Mouse (Mus musculus) limb, embryonic 11.5 days (tissue): ENCODE results near the gene Tmem129. TPM values are rescaled to one million over a fixed set of nuclear protein-coding genes. Genes with fewer than 3 reads are reported as not detected.

Source experiments
- ATAC-seq: fragments of 200-750 bp; cut with Nextera tagmentation; 2 replicates; pipeline ENCODE4 v1.8.0; 2017; ENCODE audit warnings: low read depth; ENCODE audit not compliant: insufficient number of reproducible peaks, low FRiP score, low TSS enrichment
- DNase-seq: peaks from one replicate; pipeline ENCODE4 v3.0.0-alpha.2; 2015; ENCODE audit warnings: low spot score
- H3K27ac ChIP-seq: fragments of 300-500 bp; sonication (generic); replicated peaks from 2 replicates; pipeline ENCODE4 v1.5.1; 2014; ENCODE audit warnings: low read depth, mild to moderate bottlenecking, low read length
- H3K27me3 ChIP-seq: fragments of 300-500 bp; sonication (generic); 2 replicates; pipeline ENCODE4 v1.6.1; 2014; ENCODE audit warnings: mild to moderate bottlenecking, low read length, mixed read lengths; ENCODE audit not compliant: control insufficient read depth, insufficient read depth
- H3K36me3 ChIP-seq: fragments of 300-500 bp; sonication (generic); 2 replicates; pipeline ENCODE4 v1.6.1; 2014; ENCODE audit warnings: mild to moderate bottlenecking, low read length, moderate library complexity, mixed read lengths; ENCODE audit not compliant: control insufficient read depth, insufficient read depth
- H3K4me1 ChIP-seq: fragments of 300-500 bp; sonication (generic); 2 replicates; pipeline ENCODE4 v1.6.1; 2014; ENCODE audit warnings: low read length, mixed read lengths; ENCODE audit not compliant: control insufficient read depth, insufficient read depth
- H3K4me2 ChIP-seq: fragments of 300-500 bp; sonication (generic); 2 replicates; pipeline ENCODE4 v1.6.1; 2014; ENCODE audit warnings: low read depth, mild to moderate bottlenecking, moderate library complexity; ENCODE audit not compliant: severe bottlenecking
- H3K4me3 ChIP-seq: fragments of 300-500 bp; sonication (generic); 2 replicates; pipeline ENCODE4 v1.5.1; 2014; ENCODE audit warnings: low read depth, low read length
- H3K9ac ChIP-seq: fragments of 300-500 bp; sonication (generic); 2 replicates; pipeline ENCODE4 v1.6.1; 2014; ENCODE audit warnings: mild to moderate bottlenecking, low read length
- H3K9me3 ChIP-seq: fragments of 300-500 bp; sonication (generic); 2 replicates; pipeline ENCODE4 v1.6.1; 2016; ENCODE audit warnings: low read length; ENCODE audit not compliant: control insufficient read depth
- WGBS: fragments of 180-500 bp; shearing (Covaris S2); extraction: QIAGEN DNeasy Blood & Tissue Kit; methylation state at CpG from one replicate; pipeline ENCODE4 v1.1.7; 2014; 5-methylcytosine and 5-hydroxymethylcytosine counted together
- polyA plus RNA-seq: library from polyadenylated mRNA; unstranded; fragments of >200 nt; fragmentation: Nextera tagmentation; extraction: Ambion mirVana; gene quantifications from 2 replicates; pipeline ENCODE4 v1.2.1, GENCODE M21; 2014

The Tmem129 gene
- polyA plus RNA-seq, 1 experiment from 2014 or later = 41.7 TPM

DNA sequence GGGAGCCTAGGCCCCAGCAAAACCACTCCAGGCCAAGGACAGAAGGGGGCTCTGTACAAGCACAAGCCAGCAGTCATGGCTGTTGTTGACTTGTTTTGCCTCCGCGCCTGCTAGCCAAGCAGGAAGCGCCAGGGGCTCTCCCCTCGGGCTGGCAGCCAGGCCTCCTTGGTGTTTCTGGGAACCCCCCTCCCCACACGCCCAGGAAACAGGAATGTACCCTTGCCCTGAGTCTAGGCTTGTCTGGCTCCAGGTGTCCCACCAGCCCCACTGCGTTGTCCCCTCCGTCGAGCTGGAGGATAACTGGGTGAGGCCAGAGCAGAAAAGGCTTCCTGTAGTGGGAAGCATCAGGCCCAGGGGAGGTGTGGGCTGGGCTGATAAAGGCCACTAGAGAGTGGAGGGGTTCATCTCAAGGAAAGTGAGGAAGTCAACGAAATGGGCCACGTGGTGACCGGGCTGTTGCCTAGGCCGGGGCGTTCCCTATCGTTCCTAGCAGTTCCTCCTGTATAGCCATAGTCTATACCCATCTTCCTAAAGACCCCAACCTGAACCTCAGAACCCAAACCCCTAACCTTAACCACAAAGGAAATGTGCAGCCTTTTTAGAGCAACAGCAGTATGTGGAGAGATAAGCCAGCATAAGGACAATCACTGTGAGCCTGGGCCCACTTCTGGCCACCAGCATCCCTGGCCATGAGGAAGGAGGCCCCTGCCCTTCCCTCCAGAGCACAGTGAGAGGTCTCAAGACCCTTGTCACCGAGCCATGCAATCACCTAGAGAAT, 23.6 kb upstream of the Tmem129 start:
- Histone ChIP-seq H3K4me2 (no peak overlapping the region), H3K4me1 (no peaks in the 10 kb centered on the region), H3K9me3 (no peaks in the 10 kb centered on the region), H3K36me3 (no peaks in the 10 kb centered on the region), H3K27me3 (no peaks in the 10 kb centered on the region), H3K27ac (no peak overlapping the region), H3K4me3 (no peak overlapping the region), H3K9ac (no peak overlapping the region)
- ATAC-seq (no peak), DNase-seq (no peak)
- WGBS = 85% methylated on average over 15 of the region's 15 CpGs

DNA sequence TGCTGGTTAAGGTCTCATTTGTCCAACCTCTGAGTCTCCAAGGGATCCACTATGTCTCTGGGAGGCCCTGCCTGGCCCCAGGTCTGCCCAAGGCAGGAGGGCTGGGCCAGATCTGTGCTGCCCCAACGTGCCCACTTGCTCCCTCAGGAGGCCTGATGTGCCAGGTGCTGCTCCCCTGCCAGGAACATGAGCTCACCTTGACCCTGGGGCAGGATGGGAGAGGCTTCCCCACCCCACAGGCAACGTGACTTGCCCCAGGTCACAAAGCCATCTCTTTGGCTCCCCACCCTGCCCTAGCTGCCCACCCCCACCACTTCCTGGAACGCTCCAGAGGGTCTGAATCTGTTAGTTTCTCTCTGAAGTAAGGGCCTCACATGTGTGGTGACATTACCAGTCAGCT, 22.8 kb upstream of the Tmem129 start:
- ATAC-seq = no peak
- no peak overlapping the region for H3K4me2 ChIP-seq

DNA sequence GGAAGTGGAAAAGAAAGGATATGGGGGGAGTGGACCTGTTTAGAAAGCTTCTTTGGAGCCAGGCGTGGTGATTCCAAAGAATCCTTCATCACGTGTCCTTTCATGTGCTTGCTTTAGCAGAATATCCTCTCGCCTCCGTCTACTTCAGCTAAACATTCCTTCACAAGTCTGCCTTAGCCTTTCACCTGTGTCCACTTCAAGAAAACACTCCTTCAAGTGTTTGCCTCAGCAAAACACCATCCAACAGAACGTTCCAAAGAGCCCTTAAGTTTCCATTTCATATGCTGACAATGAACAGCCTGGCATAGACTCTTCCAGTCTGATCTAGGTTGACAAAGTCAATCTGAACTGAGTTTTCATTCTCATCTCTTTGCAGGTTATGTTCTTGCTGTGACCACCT, 20.0 kb upstream of the Tmem129 start:
- Histone ChIP-seq H3K9me3 (no peaks in the 10 kb centered on the region), H3K27me3 (no peaks in the 10 kb centered on the region), H3K9ac (no peak overlapping the region), H3K4me3 (no peak overlapping the region), H3K4me2 (no peak overlapping the region), H3K36me3 (no peaks in the 10 kb centered on the region), H3K4me1 (peaks cover 2% of the 10 kb centered on the region; the same call in 1 of the 2 replicates), H3K27ac (no peak overlapping the region)
- no peak for DNase-seq
- WGBS = 84% methylated on average over 5 of the region's 5 CpGs
- no peak for ATAC-seq

More for the DNA sequence above, 22.8 kb upstream of the Tmem129 start:
- no peaks in the 10 kb centered on the region for H3K27me3 ChIP-seq
- no peak overlapping the region for H3K9ac ChIP-seq
- no peak overlapping the region for H3K4me3 ChIP-seq
- DNase-seq = no peak
- H3K9me3 ChIP-seq = no peaks in the 10 kb centered on the region
- no peak overlapping the region for H3K27ac ChIP-seq
- H3K36me3 ChIP-seq = no peaks in the 10 kb centered on the region
- H3K4me1 ChIP-seq = no peaks in the 10 kb centered on the region
- WGBS = 56% methylated on average over 3 of the region's 3 CpGs

DNA sequence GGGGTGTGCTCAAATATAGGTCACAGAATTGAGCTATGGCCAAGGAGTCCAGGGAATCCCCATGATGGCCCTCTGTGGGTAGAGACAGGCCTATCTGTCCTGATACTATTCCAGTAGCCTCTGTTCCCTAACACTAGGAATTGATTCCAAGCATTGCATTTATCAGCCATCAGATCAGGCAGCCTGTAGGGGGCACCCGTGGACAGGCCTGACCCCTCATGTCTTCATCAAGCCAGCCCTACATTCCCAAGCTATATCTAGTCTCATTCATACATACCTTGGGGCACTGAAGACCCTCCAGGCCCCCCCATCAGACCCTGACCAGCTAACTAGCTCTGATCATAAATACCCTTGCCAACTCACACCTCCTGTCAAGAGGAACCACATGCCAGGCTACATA, 17.7 kb upstream of the Tmem129 start:
- no peak for ATAC-seq
- H3K4me2 ChIP-seq = no peak overlapping the region
- H3K9me3 ChIP-seq = no peaks in the 10 kb centered on the region
- H3K4me1 ChIP-seq = peaks cover 2% of the 10 kb centered on the region; the same call in 1 of the 2 replicates
- 0% methylated on average over 1 of the region's 1 CpGs for WGBS
- no peaks in the 10 kb centered on the region for H3K27me3 ChIP-seq
- H3K4me3 ChIP-seq = no peak overlapping the region
- no peaks in the 10 kb centered on the region; the same call in 1 of the 2 replicates for H3K36me3 ChIP-seq
- peak; percentile 81 for DNase-seq
- H3K9ac ChIP-seq = no peak overlapping the region
- no peak overlapping the region for H3K27ac ChIP-seq

DNA sequence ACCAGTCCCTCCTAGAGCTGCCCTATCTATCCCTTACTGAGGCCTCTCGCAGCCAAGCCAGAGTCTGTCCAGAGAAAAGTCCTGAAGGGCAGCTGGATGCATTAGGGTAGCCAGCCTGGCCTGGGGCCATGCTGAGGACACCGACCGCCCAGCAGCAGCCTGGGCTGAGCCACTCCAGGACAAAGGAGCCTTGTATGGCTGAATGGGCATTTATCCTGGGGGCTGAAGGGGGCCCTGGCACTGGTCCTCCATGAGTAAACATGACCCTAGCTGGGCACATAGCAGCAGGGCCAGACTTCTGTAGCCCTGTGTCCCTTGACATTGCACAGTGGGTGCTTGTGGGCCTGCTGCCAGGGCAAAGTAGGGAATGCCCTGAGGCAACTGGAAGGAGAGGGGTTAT, 16.2 kb upstream of the Tmem129 start:
- Histone ChIP-seq H3K9me3 (no peaks in the 10 kb centered on the region), H3K4me3 (no peak overlapping the region), H3K36me3 (peaks cover 9% of the 10 kb centered on the region), H3K27ac (peak overlapping the region; percentile 30; the same call in 1 of the 2 replicates), H3K27me3 (no peaks in the 10 kb centered on the region), H3K9ac (0 out of 2 replicates have a peak overlapping the region, but pooled peaks have one; percentile 22), H3K4me1 (peaks cover 2% of the 10 kb centered on the region; the same call in 1 of the 2 replicates), H3K4me2 (no peak overlapping the region)
- DNase-seq = no peak
- 85% methylated on average over 3 of the region's 3 CpGs for WGBS
- ATAC-seq = no peak

DNA sequence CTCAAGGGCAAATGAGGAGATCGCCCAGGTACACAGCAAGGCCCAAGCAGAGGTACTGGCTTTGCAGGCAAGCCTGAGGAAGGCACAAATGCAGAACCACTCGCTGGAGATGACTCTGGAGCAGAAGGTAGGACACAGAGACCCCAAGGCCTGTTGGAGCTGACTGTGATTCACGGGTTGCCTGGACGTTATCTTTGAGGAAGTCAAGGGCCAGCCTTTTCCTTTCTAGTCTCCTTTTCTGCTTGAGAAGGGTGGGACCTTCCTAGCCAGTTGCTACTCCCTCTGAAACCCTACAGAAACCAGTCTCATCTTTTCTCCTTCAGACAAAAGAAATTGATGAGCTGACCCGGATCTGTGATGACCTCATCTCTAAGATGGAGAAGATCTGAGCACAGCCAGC, 13.4 kb upstream of the Tmem129 start:
- WGBS = 80% methylated on average over 5 of the region's 5 CpGs
- Histone ChIP-seq H3K9ac (no peak overlapping the region), H3K9me3 (no peaks in the 10 kb centered on the region), H3K27ac (no peak overlapping the region), H3K4me3 (no peak overlapping the region), H3K36me3 (peaks cover 26% of the 10 kb centered on the region), H3K27me3 (no peaks in the 10 kb centered on the region), H3K4me1 (peaks cover 2% of the 10 kb centered on the region; the same call in 1 of the 2 replicates), H3K4me2 (no peak overlapping the region)
- no peak for DNase-seq
- ATAC-seq = no peak

DNA sequence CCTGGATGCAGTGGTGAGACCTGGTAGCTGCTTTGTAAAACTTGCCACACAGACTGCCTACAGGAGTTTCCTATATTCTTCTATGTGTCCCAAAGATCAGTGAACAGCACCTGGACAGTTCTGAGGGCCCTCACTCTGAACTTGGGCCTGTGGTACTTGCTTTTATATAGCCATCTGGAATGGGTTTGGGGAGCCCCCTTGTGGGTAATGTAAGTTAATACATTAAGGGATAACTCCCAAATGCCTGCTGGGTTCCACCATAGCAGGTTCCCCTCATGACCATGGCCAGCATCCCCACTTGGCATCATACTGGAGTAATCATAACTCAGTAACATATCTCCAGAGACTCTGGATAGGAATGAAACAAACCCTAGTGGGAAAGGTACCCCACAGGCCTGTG, 10.0 kb upstream of the Tmem129 start:
- no peak overlapping the region for H3K4me3 ChIP-seq
- no peaks in the 10 kb centered on the region for H3K9me3 ChIP-seq
- peaks cover 28% of the 10 kb centered on the region for H3K36me3 ChIP-seq
- ATAC-seq (no peak), DNase-seq (peak; percentile 37)
- H3K27ac ChIP-seq = no peak overlapping the region
- H3K4me1 ChIP-seq = no peaks in the 10 kb centered on the region
- no peak overlapping the region for H3K4me2 ChIP-seq
- H3K9ac ChIP-seq = no peak overlapping the region
- no peaks in the 10 kb centered on the region for H3K27me3 ChIP-seq

DNA sequence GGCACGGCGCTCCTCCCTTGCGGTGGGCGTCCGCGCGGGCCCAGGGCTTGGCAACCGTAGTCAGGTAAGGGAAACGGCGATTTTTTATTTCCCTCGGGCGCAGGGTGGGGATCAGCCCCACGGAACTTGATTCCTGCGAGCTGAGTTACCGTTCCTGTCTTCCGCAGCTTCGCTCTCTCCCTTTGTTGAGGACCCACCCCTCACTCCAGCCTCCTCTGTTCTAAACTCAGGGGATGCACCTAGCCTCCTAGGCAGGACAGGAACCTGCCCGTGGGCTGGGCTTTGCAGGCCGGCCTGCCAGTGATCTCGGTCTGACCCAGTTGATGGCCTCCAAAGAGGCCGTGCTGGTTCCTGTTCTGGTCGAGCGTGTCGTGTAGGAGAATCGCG, 441 bp upstream of the Tmem129 start:
- no peak; the same call in 1 of the 2 replicates for ATAC-seq

More for the DNA sequence above, 441 bp upstream of the Tmem129 start:
- peaks cover 11% of the 10 kb centered on the region for H3K36me3 ChIP-seq
- H3K4me2 ChIP-seq = peak overlapping the region; percentile 95
- no peaks in the 10 kb centered on the region for H3K27me3 ChIP-seq
- peak overlapping the region; percentile 86; the same call in 1 of the 2 replicates for H3K27ac ChIP-seq
- peaks cover 9% of the 10 kb centered on the region for H3K4me1 ChIP-seq
- no peaks in the 10 kb centered on the region for H3K9me3 ChIP-seq
- H3K9ac ChIP-seq = peak overlapping the region; percentile 87
- no peak for DNase-seq
- H3K4me3 ChIP-seq = peak overlapping the region; percentile 92
- under 1% methylated on average over 26 of the region's 26 CpGs for WGBS
